Mouse (Mus musculus) retina, postnatal 1 day (tissue): ENCODE data around the gene Zfp518b.

ENCODE experiments used
- DNase-seq: peaks from one replicate; pipeline ENCODE4 v3.0.0-alpha.2; 2012

Gene Zfp518b

DNA sequence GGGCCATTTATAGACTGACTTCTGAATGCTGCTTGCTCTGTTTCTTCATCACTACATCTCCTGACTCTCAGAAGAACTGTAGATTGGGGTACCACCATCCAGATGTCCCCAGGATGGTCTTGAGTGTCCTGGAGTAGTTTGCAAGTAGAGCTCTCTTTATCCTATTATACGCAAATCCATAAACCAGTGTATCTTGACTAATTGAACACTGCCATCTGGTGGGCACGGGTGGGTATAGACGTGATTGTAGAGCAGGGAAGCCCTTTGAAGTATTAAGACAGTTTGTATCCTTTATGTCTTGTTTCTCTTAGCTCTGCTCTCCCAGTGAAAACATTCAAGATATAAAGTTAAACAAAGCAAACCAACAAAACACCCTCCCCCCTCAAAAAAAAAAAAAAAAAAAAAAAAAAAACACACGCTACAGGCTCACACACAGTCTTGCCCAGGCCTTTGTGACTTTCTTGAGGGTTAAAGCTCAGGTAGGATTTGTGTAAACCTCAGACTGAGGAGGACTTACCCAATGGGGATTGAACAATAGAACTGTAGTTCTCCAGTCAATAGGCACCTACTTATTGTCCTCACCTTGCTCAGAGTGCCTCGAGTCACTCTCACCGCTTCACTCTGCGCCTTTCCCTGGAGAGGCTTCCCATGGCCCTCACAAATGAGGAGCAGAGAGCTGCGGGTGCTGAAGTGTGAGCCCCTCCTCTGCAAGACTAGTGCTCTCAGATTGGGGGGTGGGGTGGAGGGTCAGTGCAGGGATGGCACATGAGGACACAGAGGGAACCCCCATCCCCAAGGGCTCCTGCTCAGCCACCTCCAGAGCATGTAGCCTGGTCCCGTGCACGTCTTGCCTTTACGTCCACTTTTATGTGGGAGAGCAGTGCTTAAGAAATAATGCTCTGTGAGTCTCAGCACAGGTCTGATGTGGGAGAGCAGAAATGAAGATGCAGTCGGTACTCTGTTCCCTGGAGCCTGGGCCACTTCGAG, 51.9 kb downstream of the Zfp518b start:
- peak; percentile 84 for DNase-seq

DNA sequence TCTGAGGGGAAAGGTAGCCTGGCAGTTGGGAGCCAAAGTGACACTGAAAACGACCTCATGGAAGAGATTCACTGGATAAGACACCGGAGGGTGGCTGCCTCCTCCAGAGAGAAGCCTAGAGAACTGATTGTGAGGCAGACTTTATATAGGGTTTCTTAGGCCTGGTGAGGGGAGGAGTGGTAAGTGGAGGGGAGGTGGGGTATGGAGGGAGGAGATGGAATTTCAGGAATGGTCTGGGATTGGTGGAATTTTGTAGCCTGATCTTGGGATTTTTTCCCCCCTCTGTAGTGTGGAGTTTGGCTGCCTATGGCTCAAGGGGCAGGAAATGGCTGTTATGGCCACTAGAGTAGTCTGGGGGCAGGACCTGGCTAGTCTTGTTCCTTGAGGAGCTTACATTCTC, 56.6 kb downstream of the Zfp518b start:
- no peak for DNase-seq

DNA sequence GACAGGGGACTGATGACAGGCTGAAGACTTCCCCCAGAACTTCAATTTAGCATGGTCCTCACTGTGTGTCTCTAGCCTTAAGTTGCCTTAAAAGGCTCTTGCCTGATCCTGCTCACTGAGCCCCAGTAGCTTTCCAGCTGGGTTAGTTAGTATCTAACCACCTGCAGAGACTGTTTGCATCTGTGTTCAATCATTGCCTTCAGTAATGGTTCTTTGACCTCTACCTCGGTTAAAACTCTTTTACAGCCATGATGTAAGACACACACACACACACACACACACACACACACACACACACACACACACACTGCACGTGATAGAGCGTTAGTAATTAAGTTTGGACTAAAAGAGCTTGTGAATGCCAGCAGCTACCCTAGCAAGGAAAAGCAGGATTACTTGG, 57.7 kb downstream of the Zfp518b start:
- DNase-seq = no peak

DNA sequence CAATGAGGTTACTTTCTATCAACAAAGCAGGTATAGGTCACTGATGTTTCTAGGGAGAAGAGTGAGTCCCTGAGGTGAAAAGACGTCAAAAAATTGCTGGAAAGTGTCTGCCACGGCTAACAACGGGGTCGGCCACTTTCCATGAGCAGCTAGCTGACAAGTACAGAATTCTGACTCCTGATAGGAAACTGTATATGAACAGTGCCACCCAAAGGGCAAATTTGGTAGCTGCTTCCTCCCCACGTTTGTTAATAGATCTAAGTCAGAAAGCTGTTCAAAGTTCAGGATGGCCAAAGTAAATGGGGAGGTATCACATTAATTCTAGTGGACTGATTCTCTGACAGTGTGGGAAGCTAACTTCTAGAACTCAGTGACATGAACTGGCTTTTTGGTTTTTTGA, 63.8 kb downstream of the Zfp518b start:
- peak; percentile 46 for DNase-seq

DNA sequence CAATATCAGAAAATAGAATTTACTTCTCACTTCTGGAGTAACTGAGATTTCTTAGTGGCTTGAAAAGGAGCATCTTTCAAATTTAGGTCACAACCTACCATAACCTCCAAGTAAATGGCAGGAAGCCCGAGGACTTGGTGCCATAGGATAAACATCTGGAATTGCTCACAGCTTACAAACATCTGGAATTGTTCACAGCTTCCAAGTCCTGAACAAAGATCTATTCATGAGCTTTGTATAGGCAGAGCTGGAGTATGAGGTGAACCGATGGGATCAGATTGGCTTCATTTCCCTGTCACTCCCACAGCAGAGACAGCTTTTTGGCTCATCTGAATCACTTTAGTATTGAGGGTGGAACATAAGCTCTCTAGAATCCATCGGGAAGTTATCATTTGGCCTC, 65.7 kb downstream of the Zfp518b start:
- no peak for DNase-seq
